Mouse (Mus musculus) heart, adult 2 months (tissue): ENCODE results near the gene Grrp1.

Experiments
- CTCF ChIP-seq: fragments of 200-600 bp; IDR thresholded peaks from 2 replicates; pipeline ENCODE4 v1.8.1; 2022; ENCODE audit warnings: antibody characterized with exemption, mild to moderate bottlenecking, moderate library complexity
- EP300 ChIP-seq: fragments of 200-500 bp; IDR thresholded peaks from 2 replicates; pipeline ENCODE4 v1.6.1; 2011; ENCODE audit warnings: low read depth, low read length, control low read depth; ENCODE audit not compliant: insufficient read depth
- POLR2A ChIP-seq: fragments of 200-500 bp; IDR thresholded peaks from 2 replicates; pipeline ENCODE4 v1.6.1; 2011; ENCODE audit warnings: mild to moderate bottlenecking, low read depth, low read length, control low read depth; ENCODE audit not compliant: insufficient read depth

DNA sequence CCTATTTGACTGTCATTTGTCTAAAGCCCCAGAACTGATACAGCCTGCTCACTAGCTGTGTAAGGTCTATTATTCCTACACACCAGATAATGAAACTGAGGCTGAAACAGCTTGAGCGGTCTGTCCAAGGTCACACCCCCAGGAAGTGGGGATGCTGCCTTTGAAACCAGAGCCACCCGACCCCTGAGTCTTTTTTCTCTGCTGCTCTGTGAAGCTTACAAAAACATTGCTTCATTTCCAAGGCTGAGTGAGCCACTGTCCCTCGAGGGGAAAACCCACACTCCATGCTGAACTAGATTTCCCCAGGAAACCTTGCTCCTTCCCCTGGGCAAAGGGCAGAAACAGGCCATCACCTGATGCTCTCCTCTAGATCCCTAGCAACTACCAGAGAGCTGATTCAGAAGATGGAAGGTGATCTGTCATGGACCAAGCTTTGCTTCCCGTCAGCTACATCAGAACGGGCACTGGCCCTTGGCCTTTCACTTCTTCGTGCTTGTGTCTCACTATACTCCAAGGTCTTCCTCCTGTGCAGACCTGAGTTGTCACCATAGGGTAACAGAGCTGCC lies 47.3 kb downstream of the Grrp1 start:
- TF ChIP-seq EP300 = no peak
- TF ChIP-seq CTCF = no peak
- TF ChIP-seq POLR2A = no peak
